Mouse (Mus musculus): ENCODE measurements around the gene Nxpe4. TPM values are rescaled to one million over a fixed set of nuclear protein-coding genes. Genes with fewer than 3 reads are reported as not detected.

Gene Nxpe4
- polyA plus RNA-seq, 1 experiment from 2014 or later: 7.1 TPM

- H3K27ac ChIP-seq: no peak overlapping the region
- no peaks in the 10 kb centered on the region for H3K27me3 ChIP-seq
- no peak overlapping the region for H3K4me3 ChIP-seq
- H3K9ac ChIP-seq: no peak overlapping the region
- H3K4me1 ChIP-seq: peaks cover 3% of the 10 kb centered on the region; the same call in 1 of the 2 replicates
- ATAC-seq (ENCODE audit: insufficient number of reproducible peaks, low FRiP score, low TSS enrichment, low read depth): no peak
- no peak overlapping the region for H3K4me2 ChIP-seq
- H3K9me3 ChIP-seq: no peaks in the 10 kb centered on the region
- H3K36me3 ChIP-seq: no peaks in the 10 kb centered on the region
- 75% methylated on average over 6 of the region's 6 CpGs for WGBS
Observed at GRCm38 (mm10) chr9:48188854-48189253, 27.0 kb downstream of the Nxpe4 start.

- no peak overlapping the region for H3K27ac ChIP-seq
- 43% methylated on average over 12 of the region's 12 CpGs for WGBS
- H3K4me1 ChIP-seq: no peaks in the 10 kb centered on the region
- no peaks in the 10 kb centered on the region for H3K27me3 ChIP-seq
- H3K9me3 ChIP-seq: no peaks in the 10 kb centered on the region
- H3K4me3 ChIP-seq: no peak overlapping the region
- no peaks in the 10 kb centered on the region for H3K36me3 ChIP-seq
- ATAC-seq (ENCODE audit: insufficient number of reproducible peaks, low FRiP score, low TSS enrichment, low read depth): no peak
- H3K9ac ChIP-seq: no peak overlapping the region
- no peak overlapping the region for H3K4me2 ChIP-seq
Observed at GRCm38 (mm10) chr9:48197458-48197884, 35.6 kb downstream of the Nxpe4 start.

DNA sequence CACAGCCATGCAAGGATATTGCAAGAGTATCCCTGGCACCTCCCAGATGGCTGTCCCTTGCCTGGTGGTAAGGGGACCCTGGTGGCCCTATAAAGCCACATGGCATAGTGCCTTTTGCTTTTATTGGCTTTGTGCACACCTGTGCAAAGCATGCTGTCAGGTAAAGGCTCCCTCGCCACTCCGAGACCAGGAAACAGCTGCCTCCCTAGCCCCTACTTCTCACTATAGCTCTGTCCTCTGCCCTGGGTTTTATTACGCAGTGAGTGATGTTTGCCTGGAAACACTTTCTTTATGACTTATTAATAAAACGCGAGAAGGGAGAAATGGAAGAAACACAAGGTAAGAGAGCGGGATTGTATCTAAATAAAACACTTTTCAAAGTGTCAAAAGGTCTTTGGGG is 49.1 kb downstream of the Nxpe4 start:
- peaks cover 4% of the 10 kb centered on the region; the same call in 1 of the 2 replicates for H3K4me1 ChIP-seq
- ATAC-seq (ENCODE audit: insufficient number of reproducible peaks, low FRiP score, low TSS enrichment, low read depth): no peak
- H3K4me3 ChIP-seq: no peak overlapping the region
- no peak overlapping the region for H3K9ac ChIP-seq
- H3K27me3 ChIP-seq: no peaks in the 10 kb centered on the region
- H3K4me2 ChIP-seq: no peak overlapping the region
- WGBS: 49% methylated on average over 6 of the region's 6 CpGs
- H3K9me3 ChIP-seq: no peaks in the 10 kb centered on the region
- no peaks in the 10 kb centered on the region for H3K36me3 ChIP-seq
- H3K27ac ChIP-seq: no peak overlapping the region

- Histone ChIP-seq H3K9me3 (no peaks in the 10 kb centered on the region), H3K4me2 (no peak overlapping the region), H3K27ac (no peak overlapping the region), H3K27me3 (no peaks in the 10 kb centered on the region), H3K9ac (no peak overlapping the region), H3K4me1 (peaks cover 12% of the 10 kb centered on the region; the same call in 1 of the 2 replicates), H3K4me3 (no peak overlapping the region), H3K36me3 (no peaks in the 10 kb centered on the region)
- 81% methylated on average over 5 of the region's 5 CpGs for WGBS
- no peak for ATAC-seq (ENCODE audit: insufficient number of reproducible peaks, low FRiP score, low TSS enrichment, low read depth)
Observed at GRCm38 (mm10) chr9:48211912-48212311, 50.1 kb downstream of the Nxpe4 start.

- peaks cover 12% of the 10 kb centered on the region; the same call in 1 of the 2 replicates for H3K4me1 ChIP-seq
- no peaks in the 10 kb centered on the region for H3K27me3 ChIP-seq
- no peak overlapping the region for H3K9ac ChIP-seq
- H3K4me3 ChIP-seq: no peak overlapping the region
- no peak overlapping the region for H3K4me2 ChIP-seq
- H3K9me3 ChIP-seq: no peaks in the 10 kb centered on the region
- ATAC-seq (ENCODE audit: insufficient number of reproducible peaks, low FRiP score, low TSS enrichment, low read depth): no peak
- no peak overlapping the region for H3K27ac ChIP-seq
- 79% methylated on average over 9 of the region's 9 CpGs for WGBS
- no peaks in the 10 kb centered on the region for H3K36me3 ChIP-seq
Observed at GRCm38 (mm10) chr9:48214751-48215150, 52.9 kb downstream of the Nxpe4 start.

- no peaks in the 10 kb centered on the region for H3K27me3 ChIP-seq
- H3K4me1 ChIP-seq: peaks cover 8% of the 10 kb centered on the region; the same call in 1 of the 2 replicates
- ATAC-seq (ENCODE audit: insufficient number of reproducible peaks, low FRiP score, low TSS enrichment, low read depth): no peak
- no peak overlapping the region for H3K4me3 ChIP-seq
- H3K36me3 ChIP-seq: no peaks in the 10 kb centered on the region
- H3K9me3 ChIP-seq: no peaks in the 10 kb centered on the region
- H3K27ac ChIP-seq: no peak overlapping the region
- H3K4me2 ChIP-seq: no peak overlapping the region
- H3K9ac ChIP-seq: no peak overlapping the region
- WGBS: 70% methylated on average over 13 of the region's 13 CpGs
Observed at GRCm38 (mm10) chr9:48216091-48217001, 54.5 kb downstream of the Nxpe4 start.

GRCm38 (mm10) chr9:48230706-48231105 is 68.9 kb downstream of the Nxpe4 start:
- no peak for ATAC-seq (ENCODE audit: insufficient number of reproducible peaks, low FRiP score, low TSS enrichment, low read depth)
- Histone ChIP-seq H3K27ac (no peak overlapping the region), H3K36me3 (no peaks in the 10 kb centered on the region), H3K4me1 (no peaks in the 10 kb centered on the region), H3K27me3 (no peaks in the 10 kb centered on the region), H3K9ac (no peak overlapping the region), H3K4me2 (no peak overlapping the region), H3K9me3 (no peaks in the 10 kb centered on the region), H3K4me3 (no peak overlapping the region)
- 82% methylated on average over 3 of the region's 3 CpGs for WGBS

DNA sequence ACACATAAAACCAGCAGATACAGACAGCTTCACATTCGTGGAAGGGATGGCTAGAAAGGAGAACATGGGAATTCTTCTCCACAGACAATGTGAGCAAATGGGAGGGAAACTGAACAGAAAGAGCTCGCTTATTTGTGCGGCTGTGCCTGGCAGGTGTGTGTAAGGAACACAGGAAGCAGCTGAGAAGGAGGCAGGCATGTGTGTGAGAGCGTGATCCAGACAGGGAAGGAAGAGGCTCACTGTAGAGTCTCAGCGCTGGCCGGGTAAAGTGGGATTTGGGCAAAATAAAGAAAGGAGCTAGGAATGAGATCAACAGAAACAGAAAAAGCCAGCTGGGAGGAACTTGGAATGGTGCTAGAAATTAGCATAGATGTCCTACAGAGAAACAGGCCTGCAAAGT is 74.6 kb downstream of the Nxpe4 start:
- Histone ChIP-seq H3K9ac (no peak overlapping the region), H3K4me1 (no peaks in the 10 kb centered on the region), H3K4me2 (no peak overlapping the region), H3K9me3 (no peaks in the 10 kb centered on the region), H3K4me3 (no peak overlapping the region), H3K27me3 (no peaks in the 10 kb centered on the region), H3K27ac (no peak overlapping the region), H3K36me3 (no peaks in the 10 kb centered on the region)
- 63% methylated on average over 6 of the region's 6 CpGs for WGBS
- ATAC-seq (ENCODE audit: insufficient number of reproducible peaks, low FRiP score, low TSS enrichment, low read depth): no peak

- no peaks in the 10 kb centered on the region for H3K27me3 ChIP-seq
- no peak overlapping the region for H3K27ac ChIP-seq
- H3K4me3 ChIP-seq: no peak overlapping the region
- no peaks in the 10 kb centered on the region for H3K36me3 ChIP-seq
- no peaks in the 10 kb centered on the region for H3K4me1 ChIP-seq
- WGBS: 82% methylated on average over 9 of the region's 9 CpGs
- ATAC-seq (ENCODE audit: insufficient number of reproducible peaks, low FRiP score, low TSS enrichment, low read depth): no peak
- H3K9ac ChIP-seq: no peak overlapping the region
- H3K4me2 ChIP-seq: no peak overlapping the region
- H3K9me3 ChIP-seq: no peaks in the 10 kb centered on the region
Observed at GRCm38 (mm10) chr9:48238153-48238755, 76.4 kb downstream of the Nxpe4 start.

DNA sequence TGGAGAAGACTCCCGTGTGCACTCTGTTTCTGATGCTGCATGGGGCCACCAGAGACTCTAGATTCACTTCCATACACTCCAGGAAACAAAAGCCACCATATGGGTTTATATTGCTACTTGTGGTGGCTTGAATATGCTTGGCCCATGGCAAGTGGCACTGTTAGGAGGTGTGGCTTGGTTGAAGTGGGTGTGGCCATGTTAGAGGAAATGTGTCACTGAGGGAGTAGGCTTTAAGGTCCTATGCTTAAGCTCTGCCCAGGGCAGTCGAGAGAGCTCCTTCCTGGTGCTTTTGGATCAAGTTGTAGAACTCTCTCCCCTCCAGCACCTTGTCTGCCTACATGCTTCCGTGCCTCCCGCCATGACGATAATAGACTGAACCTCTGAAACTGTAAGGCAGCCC is 77.6 kb downstream of the Nxpe4 start:
- Histone ChIP-seq H3K36me3 (no peaks in the 10 kb centered on the region), H3K9me3 (no peaks in the 10 kb centered on the region), H3K27ac (no peak overlapping the region), H3K4me3 (no peak overlapping the region), H3K4me2 (no peak overlapping the region), H3K27me3 (no peaks in the 10 kb centered on the region), H3K9ac (no peak overlapping the region), H3K4me1 (no peaks in the 10 kb centered on the region)
- ATAC-seq (ENCODE audit: insufficient number of reproducible peaks, low FRiP score, low TSS enrichment, low read depth): no peak
- WGBS: 89% methylated on average over 5 of the region's 5 CpGs

GRCm38 (mm10) chr9:48240431-48240830 is 78.6 kb downstream of the Nxpe4 start:
- Histone ChIP-seq H3K9me3 (no peaks in the 10 kb centered on the region), H3K27ac (no peak overlapping the region), H3K9ac (no peak overlapping the region), H3K4me3 (no peak overlapping the region), H3K27me3 (no peaks in the 10 kb centered on the region), H3K4me2 (no peak overlapping the region), H3K36me3 (no peaks in the 10 kb centered on the region), H3K4me1 (no peaks in the 10 kb centered on the region)
- ATAC-seq (ENCODE audit: insufficient number of reproducible peaks, low FRiP score, low TSS enrichment, low read depth): no peak
- WGBS: 76% methylated on average over 5 of the region's 5 CpGs

GRCm38 (mm10) chr9:48241791-48242190 is 80.0 kb downstream of the Nxpe4 start:
- H3K9me3 ChIP-seq: no peaks in the 10 kb centered on the region
- no peak overlapping the region for H3K4me2 ChIP-seq
- no peak overlapping the region for H3K9ac ChIP-seq
- no peak for ATAC-seq (ENCODE audit: insufficient number of reproducible peaks, low FRiP score, low TSS enrichment, low read depth)
- H3K36me3 ChIP-seq: no peaks in the 10 kb centered on the region
- no peak overlapping the region for H3K27ac ChIP-seq
- 89% methylated on average over 1 of the region's 1 CpGs for WGBS
- H3K27me3 ChIP-seq: no peaks in the 10 kb centered on the region
- no peak overlapping the region for H3K4me3 ChIP-seq
- no peaks in the 10 kb centered on the region for H3K4me1 ChIP-seq
